Mouse (Mus musculus) CH12.LX (cell line): ENCODE measurements around the gene Zhx3.

ENCODE experiments used
- EP300 ChIP-seq: IDR thresholded peaks from 2 replicates; pipeline ENCODE4 v1.6.1; 2011; ENCODE audit warnings: low read length, improper control_type of control experiment
- ETS1 ChIP-seq: conservative IDR thresholded peaks from 2 replicates; pipeline ENCODE4 v1.6.1; 2012; ENCODE audit warnings: low read depth, mild to moderate bottlenecking, inconsistent platforms, low read length, improper control_type of control experiment, moderate library complexity
- POLR2A ChIP-seq: IDR thresholded peaks from 2 replicates; pipeline ENCODE4 v1.6.1; 2011; ENCODE audit warnings: low read depth, mild to moderate bottlenecking, improper control_type of control experiment, low read length

- no peak for TF ChIP-seq ETS1
- no peak for TF ChIP-seq POLR2A
- TF ChIP-seq EP300: no peak
Measured at GRCm38 (mm10) chr2:160736466-160736865, 136.3 kb downstream of the Zhx3 start.
